Mouse (Mus musculus) neutrophil, adult 5-6 weeks (primary cell): ENCODE measurements around the gene Zyx. TPM values are rescaled to one million over a fixed set of nuclear protein-coding genes. Genes with fewer than 3 reads are reported as not detected.

Source experiments
- ATAC-seq: fragments of 151-379, 151-347 bp; 2 replicates; pipeline ENCODE4 v1.8.0; 2017; ENCODE audit warnings: mild to moderate bottlenecking, moderate TSS enrichment; ENCODE audit not compliant: insufficient number of reproducible peaks, poor library complexity, low FRiP score, severe bottlenecking; ENCODE audit errors: extremely low read depth
- total RNA-seq: library from RNA; stranded (forward); fragments of 200-1000 nt; gene quantifications from 2 replicates; pipeline ENCODE4 v1.2.3, GENCODE M21; 2017

Gene Zyx
- total RNA-seq, 1 experiment from 2014 or later: 356 TPM

DNA sequence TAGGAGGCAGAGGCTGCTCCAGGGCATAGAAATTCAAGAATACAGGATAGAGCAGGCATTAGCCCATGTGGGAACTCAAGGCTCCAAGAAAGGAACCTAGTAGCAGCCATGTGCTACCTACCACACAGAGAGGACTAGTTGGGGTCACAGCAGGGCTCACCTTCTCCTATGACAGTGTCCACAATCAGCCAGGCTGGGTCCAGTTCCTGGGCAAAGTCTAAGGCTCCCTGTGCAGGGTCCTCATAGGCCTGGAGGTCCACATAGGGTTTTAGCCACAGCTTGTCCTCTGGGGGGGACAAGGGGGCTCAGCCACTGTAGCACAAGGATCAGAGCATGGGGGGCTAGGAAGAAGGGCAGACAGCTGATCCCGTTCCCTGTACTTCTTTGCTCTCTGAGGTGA, 13.1 kb downstream of the Zyx start:
- ATAC-seq: no peak

DNA sequence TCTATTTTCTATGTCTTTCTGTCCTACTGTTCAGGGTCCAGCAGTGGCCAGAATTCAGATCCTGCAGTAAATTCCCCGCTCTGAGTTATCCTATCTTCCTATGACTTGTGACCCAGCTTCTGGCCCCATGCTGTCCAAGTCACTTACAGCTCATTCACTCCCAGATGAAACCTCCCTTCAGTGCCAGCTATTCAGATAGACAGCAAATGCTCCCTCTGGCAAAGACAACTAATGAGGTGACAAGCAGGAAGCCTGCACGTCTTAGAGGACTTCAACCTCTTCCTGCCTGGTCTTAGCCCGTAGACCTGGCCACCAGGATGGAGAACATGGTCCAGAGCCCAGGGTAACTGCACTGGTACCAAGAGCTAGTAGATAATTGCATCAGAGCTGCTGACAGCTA, 13.5 kb downstream of the Zyx start:
- no peak for ATAC-seq

DNA sequence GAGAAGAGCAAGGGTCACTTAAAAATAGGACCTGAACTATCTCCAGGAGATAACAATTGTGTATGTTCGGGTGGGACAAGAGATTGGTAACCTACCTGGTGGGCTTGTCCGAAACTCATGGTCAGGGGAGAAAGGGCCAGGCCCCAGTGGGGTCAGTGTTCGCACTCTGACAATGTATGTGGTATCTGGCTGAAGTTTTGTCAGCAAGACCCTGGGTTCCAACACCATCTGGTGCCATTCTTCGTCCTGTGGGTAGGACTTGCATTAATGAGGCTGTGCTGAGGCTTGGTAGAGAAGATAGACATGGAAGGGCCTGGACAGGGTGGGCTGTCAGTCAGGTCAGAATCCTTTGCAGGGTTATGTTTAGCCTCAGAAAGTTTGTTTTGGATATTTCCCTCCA, 14.6 kb downstream of the Zyx start:
- ATAC-seq: no peak

DNA sequence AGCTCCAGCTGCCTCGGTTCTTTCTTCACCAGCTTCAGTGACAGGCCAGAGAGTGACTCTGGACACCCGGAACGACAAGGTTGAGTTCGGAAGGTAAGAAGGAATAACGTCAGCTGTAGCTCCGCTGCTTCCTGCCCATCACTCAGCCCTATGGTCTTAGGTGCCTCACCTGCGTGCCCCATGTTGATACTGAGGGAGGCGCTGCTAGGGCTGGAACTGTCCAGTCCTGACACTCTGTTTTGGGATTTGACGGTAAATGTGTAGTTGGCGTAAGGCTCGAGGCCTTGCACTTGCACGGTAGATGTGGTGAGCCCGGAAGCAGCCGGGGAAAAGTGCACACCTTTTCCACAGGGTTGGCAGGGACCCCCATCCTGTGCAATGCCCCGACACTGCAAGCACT, 15.2 kb downstream of the Zyx start:
- ATAC-seq: no peak

DNA sequence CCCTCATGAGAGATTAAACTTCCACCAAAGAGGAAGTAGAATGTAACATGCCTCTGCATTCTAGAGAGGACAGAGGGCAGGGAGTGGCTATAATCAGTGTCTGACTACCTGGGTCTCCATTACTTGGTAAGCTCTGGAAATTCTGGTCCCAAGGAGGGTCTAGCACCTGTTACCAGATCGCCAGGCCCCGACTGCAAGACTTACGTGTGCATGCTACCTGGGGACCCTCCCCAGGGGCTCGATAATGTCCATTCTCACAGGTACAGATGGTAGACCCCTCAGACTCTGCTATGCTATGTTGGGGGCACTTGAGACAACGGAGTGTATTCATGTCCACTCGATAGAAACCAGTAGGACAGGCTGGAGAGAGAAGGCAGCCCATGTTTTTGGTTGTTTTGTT, 15.8 kb downstream of the Zyx start:
- no peak for ATAC-seq

DNA sequence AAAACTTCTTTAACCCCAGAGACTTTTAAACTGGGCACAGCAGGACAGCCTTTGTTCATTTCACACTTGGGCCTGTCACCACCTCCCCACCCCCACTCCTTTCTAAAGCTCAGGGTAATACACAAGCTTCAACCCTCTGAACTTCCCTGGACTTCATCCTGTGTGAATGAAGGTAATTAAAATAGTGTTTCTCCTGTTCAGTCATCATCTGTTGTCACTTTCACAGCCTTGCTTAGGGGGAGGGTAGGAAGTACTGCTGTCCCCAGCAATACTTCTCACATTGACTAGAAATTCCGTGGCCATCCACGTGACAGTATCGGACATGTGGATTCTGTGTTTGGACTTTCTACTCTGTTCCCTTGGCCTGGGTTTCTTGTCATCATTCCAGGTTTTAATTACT, 20.4 kb downstream of the Zyx start:
- no peak for ATAC-seq

DNA sequence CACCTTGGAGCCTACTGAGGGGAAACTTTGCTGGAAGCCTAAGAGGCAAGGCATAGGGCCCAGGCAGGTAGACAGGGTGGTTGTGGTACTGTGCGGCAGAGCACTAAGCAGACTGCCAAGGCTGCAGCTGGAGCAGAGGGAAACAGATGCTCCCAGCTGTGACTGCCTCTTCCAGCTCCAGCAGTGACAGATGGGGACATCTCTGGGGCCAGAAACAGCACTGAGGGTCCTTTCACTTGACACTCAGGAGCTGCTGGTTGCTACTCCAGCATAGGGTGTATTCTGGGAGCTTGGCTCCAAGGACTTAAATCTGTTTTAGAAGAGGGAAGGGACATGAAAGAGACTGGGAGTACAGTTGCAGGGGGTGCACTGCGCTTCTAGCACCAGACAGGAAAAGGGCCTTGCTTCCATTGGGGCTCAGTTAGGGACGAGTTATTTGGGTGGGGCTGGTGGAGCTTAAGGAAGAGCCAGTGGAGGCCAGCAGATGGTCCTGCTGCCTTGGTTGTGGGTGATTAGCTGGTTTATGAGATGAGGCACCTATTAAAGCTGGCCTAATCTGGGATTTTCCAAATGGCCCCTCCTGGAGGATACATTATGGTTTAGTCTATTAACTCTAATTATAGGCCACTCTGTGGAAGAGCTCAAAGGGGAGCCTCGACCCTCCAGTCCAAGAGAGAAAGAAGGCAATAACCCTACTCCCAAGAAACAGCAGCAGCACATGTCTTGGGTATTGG, 21.4 kb downstream of the Zyx start:
- ATAC-seq: no peak

DNA sequence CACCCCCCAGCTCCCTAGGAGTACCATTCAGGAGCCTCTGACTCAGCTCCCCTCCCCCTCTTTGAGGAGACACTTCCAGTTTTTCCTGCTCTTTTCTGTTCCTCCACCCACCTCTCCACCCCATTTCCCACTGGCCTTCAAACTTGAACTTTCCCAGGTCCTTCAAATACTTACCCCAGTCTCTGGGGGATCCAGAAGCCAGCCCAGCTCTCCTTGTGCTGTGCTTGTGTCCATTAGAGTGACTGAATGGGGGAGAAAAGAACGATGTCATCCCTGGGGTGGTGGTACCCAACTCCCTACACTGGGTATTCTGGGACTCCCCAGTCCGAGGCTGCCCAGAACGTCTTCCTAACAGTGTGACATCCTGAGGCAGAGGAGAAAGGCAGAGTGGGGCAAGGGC, 22.6 kb downstream of the Zyx start:
- ATAC-seq: 0 out of 2 replicates have a peak, but pooled peaks have one; percentile 5

DNA sequence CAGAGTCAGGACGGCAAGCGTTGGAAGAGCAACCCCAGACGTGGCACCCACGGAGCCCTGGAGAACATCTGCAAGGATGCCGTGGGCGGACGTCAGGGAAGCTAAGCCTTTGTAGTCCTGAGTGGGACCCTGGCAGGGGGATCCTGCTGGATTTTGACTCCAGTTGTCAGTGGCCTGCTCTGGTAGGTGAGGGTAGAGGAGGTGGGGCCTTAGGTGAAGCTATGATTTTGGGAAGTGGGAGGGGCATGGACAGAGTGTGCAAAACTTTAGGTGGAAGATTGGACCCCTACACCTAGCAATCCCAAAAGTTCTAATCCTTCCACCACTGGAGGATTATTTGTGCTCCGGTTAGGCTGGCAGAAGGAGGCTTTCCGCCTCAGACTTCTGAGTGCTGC, 23.0 kb downstream of the Zyx start:
- no peak for ATAC-seq

DNA sequence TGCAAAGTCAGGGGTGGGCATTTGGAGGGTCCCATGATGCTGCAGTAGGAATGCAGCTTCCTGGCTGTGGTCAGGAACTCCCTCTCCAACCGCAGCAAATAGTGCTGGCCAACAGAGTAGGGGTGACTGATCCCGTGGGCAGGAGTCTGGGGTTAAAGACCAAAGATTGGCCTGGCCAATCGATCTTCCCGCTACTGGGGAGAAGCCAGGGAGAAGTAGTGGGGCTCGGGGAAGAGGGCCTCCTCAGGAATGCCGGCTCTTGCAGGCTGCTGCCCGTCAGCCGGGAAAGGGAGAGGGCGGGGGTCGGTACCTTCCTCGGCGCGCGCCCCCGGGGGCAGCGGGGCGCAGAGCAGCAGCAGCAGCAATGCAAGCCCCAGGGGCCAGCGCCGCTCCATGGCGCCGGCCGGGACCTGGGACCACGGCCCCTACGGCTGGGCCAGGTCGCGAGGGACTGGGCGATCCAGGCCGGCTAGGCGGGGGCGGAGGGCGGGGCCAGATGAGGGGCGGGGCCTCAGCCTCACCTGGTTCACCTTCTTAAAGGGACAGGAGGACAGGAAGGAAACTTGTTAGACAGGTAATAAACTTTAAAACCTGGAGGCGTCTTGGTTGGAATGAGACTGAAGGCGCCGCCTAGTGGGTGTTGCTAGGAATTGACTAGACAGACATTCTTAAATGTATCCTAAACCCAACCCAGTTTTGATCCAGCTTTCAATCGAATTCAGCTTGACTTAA, 23.6 kb downstream of the Zyx start, which contains the start of gene Epha1:
Gene Epha1 (minus strand): TSS at position 453 of the 732 bp plus-strand sequence.
- ATAC-seq: peak; percentile 55; the same call in 1 of the 2 replicates

DNA sequence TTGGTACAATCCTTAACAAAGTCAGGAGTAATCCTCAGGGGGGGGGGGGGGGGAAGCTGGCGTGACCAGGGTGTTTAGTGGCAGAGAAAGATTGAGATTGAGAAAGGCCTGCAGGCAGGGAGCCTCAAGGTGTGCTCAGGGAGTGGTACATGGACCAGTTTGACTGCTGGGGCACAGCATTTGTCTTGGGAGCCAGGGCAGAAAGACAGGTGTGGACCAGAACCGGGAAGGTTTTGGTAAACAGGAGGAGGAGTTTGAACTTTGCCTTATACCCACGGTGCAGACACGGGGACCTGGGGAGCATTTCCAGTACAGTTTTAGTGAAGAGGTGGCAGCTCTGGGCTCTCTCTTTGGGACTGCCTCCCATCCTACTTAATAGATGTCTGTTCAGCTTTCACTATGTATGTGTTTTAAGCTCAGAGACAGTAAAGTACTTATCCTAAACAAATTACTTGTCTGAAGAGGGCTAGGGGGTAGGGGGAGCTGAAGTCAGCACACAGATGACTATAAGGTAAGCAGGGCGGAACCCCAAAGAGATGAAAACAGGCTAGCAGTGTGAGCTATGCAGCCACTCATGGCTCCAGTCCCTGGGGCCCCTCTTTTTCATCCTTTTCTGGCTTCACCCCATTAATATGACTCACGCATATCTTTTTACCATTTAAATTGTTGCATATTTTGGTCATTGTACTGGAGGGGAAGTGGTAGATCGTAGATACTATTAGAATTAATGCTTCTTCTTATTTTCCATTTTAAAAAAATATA, 24.4 kb downstream of the Zyx start:
- no peak for ATAC-seq

DNA sequence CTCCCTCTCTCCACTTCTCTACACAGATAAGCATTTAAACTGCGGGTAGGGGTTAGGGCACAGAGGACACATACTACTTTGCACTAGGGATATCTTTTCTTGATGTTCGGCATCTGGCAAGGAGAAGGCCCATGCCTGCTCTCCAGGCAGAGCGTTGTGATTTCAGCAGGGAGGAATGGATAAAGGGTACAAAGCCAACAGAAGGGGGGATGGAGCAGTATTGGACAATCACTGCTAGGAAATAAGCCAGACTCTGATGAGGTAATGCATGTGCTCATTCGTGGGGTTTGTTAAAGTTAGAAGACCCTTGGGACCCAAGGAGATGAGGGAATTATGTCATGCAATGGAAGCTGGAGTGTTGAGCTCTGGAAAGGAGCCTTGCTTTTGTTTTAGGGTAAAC, 25.3 kb downstream of the Zyx start:
- no peak for ATAC-seq

DNA sequence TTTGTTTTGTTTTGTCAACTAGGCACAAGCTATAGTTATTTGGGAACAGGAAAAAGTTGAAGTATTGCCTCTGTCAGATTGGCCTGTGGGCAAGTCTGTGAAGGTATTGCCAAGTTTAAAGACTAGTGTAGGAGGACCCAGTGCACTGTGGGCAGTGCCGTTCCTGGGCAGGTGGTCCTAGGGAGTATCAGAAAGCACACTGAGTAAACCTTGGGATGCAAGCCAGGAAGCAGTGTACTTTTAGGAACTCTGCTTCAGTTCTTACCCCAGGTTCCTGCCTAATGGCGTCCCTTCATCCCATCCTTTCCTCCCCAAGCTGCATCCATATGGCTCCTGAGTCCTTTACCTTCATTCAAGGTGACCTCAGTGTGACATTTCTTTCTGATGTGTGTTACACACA, 25.7 kb downstream of the Zyx start:
- ATAC-seq: no peak

DNA sequence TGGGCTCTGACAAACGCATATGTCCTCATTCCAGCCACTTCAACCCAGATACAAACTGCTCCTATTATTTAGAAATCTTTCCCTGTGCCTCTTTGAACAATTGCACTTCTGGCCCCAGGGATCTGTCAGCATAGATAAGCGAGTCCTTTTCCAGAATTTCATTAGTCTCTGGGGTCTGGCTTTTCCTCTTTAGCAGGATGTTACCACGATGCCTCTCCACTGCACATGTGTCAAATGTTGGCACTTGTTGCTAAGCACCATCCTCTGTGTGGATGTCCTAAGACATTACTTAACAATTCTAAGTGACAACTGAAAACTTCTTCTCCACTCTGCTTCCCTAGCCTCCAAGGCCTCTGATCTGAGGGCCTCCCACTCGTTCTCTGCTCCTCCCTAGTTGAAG, 26.6 kb downstream of the Zyx start:
- no peak for ATAC-seq

DNA sequence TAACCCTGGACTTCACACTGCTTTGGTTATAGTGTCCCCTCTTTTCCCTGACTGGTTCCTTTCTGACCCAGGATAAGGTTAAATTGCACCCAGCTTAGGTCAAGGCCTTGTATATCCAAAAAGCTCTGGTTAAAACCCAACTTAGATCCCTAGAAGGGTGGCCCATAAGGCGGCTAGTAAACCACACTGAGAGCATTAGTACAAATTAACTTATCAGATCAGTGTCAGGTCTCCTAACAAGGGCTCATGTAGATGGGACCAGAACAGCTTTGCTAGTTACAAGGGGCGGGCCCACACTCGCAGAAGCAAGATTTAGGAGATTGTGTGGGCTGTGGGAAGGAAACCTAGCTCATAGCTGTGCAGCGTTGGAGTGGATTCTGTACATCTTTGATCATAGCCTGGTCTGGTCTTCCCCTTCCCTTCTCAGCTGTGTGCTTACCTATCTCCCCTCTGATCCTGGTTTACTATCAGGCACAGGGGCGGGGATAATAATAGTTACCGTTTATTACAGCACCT, 27.1 kb downstream of the Zyx start:
- no peak for ATAC-seq

DNA sequence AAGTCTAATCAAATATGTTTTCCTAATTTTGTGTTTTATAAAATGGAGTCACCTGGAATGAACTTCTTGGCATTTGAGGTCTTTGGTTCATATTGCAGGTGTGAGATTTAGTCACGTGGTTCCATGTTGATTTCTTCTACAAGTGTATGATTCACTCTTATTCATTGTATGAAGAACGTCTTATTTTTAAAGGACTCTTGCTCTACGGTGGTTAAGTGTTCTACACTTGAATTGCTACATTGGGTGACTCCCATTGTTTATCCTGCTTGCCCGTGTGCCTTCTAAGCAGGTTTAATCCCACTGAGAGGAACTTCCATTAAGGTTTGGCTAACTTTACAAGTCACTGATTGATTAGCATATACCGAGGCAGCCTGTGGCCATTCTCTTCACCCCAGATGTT, 27.9 kb downstream of the Zyx start:
- no peak for ATAC-seq

DNA sequence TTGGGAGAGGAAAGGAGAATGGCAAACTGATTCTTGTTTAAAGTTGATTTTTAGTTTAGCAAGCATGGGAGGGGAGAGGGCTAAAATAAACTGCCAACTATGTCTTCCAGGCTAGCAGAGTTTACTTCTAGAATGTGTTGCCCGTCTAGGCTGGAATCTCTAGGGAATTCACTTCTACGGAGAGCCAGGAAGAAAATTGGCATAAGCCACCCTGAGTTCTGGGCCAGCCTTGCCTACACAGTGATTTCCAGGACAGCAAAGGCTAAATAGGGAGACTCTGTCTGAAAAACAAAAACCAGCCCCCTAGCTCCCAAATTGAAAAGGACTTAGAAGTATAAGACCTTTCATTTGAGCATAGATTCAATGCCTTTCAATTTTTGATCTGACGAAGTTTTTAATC, 30.1 kb downstream of the Zyx start:
- ATAC-seq: no peak

DNA sequence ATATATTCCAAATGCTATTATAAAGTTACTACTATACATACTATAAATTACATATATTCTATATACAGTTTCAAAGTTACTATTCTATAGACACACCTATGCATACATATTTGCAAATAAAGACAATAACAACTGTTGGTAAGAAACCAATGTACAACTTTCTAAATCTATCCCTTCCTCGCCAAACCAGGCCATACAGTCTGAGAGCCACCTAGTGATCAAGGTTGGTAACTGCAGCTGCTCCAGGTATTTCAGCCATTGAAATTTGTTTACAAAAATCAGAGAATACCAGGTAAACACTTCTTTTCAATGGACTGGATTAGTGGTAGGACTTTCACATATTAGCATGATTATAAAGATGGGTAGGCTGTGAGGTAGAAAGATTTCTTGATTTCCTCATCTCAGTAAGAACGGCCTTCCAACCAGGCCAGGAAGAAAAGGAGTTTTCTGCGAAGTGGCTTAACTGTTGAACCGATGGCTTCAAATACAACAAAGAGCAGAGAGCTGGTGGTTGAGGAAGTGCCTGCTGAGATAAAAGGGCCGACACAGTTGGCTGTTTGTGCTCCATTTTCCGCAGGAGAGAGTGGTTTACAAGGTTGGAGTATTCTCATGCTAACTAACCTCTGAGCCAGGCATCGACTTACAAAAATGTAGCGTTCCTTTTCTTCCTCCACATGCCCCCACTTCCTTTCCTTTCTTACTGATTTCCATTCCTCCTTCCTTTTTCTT, 31.1 kb downstream of the Zyx start:
- ATAC-seq: peak; percentile 70

DNA sequence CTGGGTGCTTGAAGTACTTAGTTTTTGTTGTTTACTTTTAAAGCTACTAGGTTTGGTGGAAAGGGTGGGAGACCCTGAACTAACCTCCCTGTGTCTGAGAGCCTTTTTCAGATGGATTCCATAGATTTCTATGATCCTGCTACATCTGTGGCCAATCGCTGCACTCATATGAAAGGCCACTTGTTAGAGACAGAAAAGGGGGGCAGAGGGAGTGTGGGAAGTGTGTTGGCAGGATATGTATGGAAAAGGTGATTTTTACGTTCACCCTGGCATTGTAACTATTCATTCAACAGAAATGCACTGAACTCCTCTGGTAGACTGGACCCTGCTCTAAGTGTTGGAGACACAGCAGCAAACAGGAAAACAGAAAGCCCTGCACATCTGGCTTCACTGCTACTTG, 31.8 kb downstream of the Zyx start:
- ATAC-seq: no peak
